Mouse (Mus musculus) ovary, adult 18-20 months (tissue): ENCODE results near the gene Gcnt2.

Source experiments
- DNase-seq: peaks from one replicate; pipeline ENCODE4 v3.0.0; 2022; ENCODE audit warnings: low spot score, mixed read lengths

Gcnt2 gene

DNA sequence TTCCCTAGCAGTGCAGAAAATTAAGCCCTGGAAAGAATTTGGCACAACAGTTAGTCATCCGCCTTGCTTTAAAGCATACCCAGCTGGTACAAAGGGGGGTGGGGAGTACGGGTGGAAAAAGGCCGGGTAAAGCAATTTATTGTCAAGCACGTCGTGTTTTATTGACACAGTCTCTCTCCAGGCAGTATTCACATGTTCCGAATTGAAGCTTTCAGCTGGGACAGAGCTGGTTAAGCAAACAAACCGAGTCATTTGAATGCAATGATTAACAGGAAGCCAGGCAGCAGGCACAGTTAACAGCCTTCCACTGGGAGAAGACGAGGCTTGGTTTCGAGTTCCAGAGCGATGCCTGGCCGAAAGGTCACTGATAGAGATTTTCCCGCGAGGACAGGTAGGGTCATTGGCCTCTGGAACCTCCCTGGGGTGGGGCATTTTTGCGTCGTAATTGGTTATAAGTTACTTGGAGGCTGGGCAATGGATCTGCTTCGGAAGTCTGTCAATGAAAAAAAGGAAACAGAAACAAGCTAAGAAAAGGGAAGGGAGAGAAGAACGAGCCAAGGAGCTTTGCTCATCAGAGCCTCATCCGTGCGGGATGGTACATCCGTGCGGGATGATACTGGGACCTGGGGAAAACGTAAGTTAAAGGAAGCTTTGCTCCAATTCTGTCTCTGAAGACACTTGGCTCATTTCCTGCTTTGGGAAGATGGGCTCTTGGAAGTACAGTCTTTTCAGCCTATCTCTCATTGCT lies at the start of gene Gcnt2:
Gcnt2 (plus strand) TSS at position 103 of the 748 bp plus-strand sequence.
- no peak for DNase-seq

DNA sequence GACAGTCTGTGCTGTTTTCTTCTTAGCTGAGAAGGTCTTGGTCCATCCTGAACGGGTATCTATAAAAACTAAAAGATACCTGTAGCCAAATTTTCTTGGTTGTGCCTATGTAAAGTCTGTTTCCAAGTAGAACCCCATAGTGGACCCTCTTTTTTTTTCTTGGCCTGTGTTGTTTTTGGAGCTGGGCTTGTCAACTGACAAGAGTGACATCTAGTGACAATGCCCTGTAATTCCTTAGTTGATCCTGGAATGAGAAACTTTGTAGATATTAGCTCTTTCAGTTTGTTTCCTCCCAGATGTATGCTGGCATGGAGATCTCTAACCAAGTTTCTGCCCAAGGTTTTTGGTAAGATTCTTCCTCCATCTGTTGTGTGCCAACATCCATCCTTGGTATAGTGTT lies 38.9 kb upstream of the Gcnt2 start:
- no peak for DNase-seq

DNA sequence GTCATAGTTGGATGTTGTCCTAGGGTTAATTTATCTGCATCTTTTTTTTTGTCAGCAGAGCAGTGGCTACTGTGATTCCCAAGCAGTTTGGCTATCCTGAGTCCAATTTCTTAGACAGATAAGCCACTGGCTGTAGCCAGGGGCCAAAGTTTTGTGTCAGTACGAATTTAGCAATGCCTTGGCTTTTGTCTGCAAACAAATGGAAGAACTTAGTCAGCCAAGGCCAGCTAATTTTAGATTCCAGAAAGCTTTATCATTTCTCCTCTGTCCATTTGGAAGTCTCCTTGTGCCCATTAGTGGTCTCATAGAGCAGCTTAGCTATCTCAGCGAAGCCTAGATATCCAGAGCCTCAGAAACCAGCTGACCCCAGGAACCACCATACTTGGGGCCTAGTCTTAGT lies 37.6 kb upstream of the Gcnt2 start:
- no peak for DNase-seq

DNA sequence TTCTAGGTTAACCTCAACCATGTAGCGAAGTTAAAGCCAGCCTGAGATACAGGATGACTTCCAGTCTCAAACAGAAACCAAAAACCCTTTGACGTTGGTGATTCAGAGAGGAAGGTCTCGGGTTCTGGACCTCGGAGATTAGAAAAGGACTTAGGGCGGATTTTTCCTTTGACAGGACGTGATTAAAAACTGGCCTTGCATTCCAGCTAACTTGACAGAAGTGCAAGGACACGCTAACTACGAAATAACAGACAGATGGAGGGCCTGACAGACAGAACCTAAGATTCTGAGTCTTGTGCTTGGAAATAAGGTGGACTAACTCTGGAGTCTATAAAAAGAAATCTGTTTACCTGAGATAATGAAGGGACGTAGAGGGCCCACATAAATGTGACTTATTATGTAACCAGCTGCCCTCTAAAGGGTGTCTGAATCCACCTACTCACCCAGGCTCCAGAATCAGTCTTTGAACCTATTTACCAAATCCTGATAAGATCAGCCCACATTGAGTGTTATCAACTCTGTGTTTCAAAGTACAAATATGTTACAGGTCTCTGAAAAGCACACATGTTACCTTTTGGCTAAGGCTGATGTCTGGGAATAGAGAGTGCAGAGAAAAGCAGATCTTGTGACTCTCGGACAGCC lies 18.3 kb upstream of the Gcnt2 start:
- no peak for DNase-seq

DNA sequence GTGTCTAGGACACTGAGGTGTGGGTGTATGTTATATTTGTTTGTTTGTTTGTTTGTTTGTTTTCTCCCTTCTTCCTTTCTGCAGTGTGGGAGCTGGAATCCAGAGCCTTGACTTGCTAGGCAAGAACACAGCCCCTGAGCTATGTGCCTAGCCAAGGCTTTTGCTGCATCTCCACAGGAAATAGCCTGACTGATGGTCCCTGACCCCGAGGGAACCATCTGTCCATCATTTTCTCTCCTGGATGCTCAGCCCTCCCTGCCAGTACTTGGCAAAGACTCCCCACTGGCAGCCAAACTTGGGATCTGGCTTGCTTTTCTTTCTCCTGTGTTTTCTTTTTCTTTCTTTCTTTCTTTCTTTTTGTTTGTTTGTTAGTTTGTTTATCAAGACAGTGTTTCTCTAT lies 17.4 kb upstream of the Gcnt2 start:
- DNase-seq, result no peak

DNA sequence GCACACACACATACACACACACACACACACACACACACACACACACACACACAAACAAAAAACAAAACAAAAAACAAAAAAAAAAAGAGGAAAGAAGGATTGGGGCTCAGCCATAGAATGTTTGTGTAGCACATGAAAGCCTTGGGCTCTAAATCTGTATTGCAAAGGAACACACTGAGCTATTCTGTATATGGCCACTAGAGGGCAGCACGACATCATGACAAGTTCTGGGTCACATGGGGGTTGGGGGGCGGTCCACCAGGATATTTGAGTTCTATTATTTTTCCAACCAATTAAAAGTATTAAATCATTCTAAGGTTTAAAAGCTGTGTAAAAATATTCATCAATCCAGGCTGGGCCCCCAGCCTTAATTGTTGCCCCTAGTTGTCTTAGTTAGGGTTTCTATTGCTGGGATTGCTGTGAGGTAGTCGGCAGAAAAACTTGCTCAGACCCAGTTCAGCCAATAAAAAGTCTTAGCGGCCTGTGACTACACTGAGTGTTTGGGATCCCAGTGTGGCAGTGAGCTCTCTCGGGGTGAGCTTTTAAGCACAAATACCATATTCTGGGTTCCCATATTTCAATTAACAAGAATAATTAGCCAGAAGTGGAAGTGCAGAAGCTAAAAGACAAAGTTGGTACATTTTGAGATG lies 16.0 kb upstream of the Gcnt2 start:
- peak; percentile 10 for DNase-seq

DNA sequence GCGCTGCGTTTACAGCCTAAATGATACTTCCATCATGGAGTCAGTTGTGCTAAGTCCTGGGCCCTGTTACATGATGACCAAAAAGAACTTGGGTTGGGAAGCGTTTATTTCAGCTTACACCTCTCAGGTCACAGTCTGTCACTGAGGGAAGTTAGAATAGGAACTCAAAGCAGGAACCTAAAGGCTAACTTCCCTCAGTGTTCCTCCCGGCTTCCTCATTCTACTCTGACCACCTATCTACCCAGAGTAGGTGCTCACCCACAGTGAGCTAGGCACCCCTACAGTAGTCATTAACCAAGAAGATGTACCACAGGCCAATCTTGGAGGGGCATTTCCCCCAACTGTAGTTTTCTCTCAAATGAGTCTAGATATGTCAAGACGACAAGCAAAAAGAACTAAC lies 15.4 kb upstream of the Gcnt2 start:
- DNase-seq, result no peak

DNA sequence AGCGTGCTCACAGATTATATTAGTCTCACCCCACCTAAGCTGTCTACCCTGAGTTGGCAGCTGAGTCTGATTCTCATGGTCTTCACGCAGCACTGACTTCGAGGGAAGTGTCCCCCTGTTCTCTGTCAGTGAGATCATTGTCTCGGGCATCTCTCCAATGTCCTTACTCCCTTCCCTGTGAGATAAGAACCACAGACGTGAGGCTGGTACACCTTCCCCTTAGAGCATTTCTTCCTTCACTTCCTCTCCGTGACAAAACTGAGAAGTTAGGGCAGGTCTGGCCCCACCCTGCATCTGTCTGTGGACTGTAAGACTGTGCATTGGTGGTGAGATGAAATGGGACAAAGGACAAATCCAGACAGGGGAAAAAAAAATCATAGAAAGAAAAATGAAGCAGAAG lies 13.6 kb upstream of the Gcnt2 start:
- DNase-seq, result no peak

DNA sequence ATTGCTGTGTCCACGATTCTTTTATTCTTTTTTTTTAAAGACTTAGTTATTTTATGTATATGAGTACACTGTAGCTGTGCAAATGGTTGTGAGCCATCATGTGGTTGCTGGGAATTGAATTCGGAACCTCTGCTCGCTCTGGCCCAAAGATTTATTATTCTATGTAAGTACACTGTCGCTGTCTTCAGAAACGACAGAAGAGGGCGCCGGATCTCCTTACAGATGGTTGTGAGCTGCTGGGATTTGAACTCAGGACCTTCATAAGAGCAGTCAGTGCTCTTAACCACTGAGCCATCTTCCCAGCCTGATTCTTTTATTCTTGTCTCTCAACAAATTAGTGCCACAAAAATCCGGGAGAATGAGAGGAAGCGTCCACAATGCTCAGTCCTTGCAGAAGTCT lies 13.2 kb upstream of the Gcnt2 start:
- DNase-seq, result no peak

DNA sequence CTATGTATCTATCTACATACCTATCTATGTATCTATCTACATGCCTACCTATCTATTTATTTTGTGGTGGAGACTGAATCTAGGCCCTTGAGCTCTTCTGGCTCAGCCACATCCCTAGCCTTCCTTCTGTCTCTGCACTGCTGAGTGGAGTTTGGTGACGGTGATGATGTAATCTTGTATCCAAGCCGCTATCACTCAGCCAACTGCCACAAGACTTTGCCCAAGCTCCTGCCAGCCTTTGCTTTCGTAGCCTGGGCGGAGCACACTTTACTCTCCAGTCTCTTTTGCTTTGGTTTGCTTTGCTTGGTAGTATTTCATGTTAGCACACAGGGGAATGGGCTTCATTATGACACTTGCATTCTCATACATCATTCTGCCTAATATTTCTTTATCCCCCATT lies 11.7 kb upstream of the Gcnt2 start:
- DNase-seq, result no peak

DNA sequence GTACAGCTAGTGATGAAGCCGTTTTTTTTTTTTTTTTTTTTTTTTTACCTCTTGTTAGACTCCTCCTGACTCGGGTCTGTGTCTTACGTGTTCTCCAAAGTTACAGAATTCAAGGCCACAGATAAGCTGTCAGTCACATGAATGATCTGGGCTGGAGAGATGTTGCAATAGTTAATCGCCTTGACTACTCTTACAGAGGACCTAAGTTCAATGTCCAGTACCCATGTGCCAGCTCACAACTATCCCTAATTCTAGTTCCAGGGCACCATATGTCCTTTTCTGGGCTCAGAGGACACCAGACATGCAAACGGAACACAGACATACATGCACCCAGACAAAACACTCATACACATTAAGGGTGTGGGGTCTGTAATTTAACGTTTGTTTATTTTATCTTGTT lies 8.9 kb upstream of the Gcnt2 start:
- DNase-seq, result no peak

DNA sequence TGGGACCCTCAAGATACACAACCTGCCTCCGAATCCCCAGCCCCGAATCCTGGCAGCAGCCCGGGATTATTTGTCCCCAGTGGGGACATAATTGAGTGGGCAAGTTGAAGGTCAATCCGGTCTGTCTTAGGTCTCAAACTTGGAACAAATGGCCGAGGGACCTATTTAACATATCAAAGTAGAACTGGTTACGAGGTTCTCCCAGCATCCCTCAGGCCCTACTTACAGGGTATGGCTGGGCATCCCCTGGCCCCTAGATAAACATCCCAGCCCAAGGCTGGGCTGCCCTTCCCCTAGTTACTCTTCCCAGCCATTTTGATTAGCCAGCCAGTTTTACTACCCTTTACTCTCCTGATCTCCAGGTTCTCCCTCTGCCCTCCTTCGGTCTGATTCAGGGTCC lies 8.3 kb upstream of the Gcnt2 start:
- no peak for DNase-seq

DNA sequence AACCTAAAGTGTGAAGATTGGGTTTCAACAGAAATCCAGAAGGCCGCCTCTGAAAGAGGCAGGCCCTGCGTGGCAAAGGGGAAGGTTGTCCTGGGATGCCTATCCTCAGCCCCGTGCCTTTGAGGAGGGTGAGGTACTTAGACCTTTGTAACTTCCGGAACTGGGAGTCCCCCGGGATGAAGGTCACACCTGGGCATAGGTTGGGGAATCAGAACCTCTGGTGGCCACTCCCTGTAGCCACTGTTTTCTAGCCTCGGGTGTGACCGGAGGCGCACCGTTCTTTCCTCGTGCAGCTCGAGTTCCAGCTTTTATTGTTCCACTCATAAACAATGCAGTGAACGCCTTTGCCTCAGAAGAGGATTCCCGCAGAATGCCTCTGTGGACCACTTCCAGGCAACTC lies 7.6 kb upstream of the Gcnt2 start:
- no peak for DNase-seq

DNA sequence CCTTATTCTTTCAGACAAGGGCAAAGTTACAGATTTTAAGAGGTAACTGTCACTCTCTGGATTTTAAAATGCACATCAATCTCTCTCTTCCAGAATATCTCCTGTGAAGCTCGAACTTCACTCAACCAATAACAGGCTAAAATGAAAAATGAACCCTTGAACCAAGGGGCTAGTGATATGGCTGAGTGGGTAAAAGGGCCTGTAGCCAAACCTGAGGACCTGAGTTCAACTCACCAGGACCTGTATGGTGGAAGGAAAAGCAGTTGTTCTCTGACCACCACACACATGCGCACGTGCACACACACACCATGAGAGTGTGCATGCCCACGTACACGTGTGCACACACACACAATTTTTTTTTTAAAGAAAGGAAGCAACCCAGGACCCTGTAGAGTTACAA lies 6.8 kb upstream of the Gcnt2 start:
- no peak for DNase-seq

DNA sequence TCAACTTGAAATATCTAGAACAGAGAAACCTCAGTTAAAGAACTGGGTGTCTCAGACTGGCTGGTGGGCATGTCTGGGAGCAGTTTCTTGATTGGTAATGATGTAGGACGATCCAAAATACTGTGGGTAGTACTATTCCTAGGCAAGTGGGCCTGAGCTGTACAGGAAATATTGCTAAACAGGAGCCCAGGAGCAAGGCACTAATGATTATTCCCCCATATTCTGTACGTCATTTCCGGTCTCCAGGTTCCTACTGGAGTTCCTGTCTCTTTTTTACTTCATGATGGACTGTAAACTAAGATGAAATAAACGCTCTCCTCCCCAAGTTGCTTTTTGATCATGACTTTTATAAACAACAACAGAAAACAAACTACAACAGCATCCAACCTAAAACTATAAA lies 5.7 kb upstream of the Gcnt2 start:
- DNase-seq, result no peak

DNA sequence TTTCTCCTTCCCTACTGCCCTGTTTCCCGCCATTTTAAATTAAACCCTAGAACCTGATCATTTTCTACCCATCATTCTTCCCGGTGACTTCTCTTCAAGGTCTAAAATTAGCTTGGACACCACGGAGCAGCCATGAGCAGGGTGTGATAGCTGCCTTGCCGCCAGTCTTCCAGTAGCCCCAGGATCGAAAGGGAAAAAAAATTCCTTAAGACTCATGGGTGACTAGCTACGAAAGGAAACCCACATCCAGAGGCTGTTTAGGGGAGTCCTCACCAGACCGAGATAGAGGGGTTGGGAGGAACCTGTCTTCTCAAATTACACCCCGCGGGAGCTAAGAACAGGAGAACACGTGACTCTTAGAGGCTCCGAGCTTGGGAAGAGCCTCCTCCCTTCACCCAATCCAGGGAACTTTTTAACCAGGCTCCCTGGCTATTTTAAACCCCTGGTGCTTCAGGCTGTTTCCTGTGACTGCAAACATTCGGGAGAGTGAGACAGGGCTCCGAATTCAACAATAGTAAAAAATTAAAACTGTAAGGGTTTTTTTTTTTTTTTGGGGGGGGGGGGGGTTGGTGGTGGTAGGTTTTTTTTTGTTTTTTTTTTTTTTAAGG lies 5.0 kb upstream of the Gcnt2 start:
- DNase-seq, result peak; percentile 40

DNA sequence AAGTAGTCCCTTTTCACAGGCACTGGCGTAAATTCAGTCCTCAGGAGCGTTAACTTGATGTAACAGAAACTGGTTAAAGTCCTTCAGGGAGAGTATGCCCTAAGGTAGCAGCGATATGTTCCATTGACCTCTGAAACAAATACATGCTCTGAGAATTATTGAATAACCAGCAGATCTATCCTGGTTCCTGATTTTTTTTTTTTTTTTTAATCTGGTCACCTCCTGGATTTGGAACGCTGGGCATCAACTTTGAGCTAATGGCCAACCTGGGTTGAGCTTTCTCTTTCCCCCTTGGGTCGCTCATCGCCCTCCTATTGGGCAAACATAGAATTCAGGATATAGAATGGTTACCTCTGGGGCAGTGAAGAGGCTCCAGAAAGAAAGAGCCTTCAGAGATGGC lies 4.3 kb upstream of the Gcnt2 start:
- no peak for DNase-seq

DNA sequence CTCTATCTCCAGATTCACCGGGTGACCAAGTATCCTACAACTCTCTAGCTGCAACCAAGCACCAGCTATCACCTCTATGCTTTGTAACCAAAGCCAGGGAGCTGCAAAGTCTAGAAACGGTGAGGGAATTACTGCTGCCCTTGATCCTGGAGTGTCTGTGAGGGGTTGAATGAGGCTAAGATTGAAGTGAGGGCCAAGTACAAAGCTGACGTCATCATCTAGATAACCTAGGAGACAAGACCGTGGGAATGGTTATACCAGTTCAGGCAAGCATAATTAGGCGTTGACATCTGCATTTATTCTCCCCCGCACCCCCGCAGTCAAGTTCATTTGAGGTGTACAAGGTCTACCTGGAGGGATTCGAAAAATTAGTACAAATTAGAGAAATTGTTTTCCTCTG lies 2.8 kb upstream of the Gcnt2 start:
- DNase-seq, result no peak

DNA sequence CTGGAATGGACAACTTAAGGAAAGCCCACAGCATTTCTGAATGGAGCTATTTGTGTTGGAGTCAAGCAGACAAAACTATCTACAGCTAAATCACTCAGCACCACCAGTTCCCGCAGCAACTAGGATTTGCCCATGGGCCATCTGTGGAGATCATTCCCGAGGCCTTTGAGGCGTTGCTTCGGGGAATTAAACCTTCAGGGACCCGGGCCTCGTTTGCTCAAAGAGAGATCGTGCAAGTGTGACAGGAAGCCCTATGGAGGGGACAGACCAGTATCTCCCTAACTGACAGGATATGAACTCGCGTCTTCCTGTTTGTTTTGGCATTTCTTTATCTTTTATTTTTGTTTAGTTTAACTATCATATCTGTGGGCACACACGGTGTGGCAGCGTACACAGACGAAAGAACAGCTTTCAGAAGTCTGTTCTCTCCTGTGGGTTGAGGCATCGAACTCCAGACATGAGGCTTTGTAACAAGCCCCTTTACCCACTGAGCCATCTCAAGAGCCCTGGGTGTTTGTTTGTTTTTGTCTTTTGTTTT lies 2.2 kb upstream of the Gcnt2 start:
- no peak for DNase-seq

DNA sequence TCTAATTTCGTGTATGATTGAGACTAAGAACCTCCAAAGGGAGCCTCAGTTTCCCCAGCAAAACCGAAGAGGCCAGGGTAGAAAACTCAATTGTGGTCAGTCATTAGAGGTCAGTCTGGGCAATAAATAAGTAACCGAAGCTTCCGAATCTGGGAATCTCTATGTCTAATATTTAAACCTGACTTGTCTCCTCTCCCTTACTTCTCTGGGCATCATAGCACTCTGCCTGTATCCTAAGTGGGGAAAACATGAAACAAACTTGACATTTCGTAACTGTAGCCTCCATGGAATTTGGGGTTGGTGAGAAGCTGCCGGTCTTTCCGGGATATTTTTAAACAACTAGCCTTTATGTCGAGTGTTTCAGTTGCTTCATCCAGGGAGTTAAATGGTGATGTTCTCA lies 329 bp upstream of the Gcnt2 start:
- no peak for DNase-seq

DNA sequence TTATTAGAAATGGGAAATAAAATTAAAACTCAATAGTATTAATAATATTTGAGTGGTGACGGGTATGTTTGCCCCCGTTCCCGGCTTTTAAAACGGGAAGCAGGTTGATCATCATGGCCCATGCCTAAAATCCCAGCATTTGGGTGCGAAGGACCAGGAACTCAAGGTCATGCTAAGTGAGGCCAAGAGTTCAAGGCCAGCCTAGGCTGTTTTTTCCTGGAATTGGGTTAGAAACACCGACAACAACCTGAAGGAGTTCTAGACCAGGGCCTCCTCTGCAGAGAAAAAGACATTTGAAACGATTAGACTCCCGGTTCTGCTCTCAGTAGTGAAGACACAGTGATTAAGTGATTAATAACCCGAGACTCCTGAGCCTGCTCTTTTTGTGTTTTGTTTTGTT lies 3.5 kb downstream of the Gcnt2 start:
- no peak for DNase-seq

DNA sequence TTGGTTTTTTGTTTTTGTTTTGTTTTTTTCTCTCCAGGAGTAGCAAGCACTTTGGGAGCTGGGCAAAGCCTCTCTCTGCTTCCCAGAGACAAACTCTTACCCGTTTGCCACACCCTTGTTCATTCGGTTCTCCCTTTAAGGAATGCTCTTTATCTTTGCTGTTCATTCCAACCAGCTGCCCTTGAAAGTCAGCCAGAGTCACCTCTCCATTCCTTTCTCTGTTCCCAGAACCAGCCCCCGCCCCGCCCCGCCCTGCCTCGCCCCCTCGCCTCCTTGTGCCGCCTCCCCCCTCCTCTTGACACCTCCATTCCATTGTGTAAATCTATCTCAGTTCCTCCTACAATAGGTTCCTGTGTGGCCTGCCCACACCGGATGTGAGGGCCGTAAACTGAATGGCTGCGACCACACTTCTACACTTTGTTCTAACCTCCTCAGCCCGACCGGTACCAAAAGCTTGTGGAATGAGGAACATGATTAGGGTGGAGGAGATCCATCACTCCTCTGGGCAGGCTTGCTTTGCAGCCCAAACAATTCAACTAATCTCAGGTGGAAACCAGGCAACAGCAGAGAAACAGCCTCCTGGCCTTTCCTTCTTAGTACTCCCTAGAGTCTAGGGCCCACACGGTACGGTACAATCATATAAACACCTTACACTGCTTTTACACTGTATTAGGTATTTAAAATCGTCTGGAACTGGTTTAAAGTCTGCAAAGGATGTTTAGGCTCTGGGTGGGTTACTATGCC lies 9.5 kb downstream of the Gcnt2 start:
- DNase-seq, result peak; percentile 23
